Mouse (Mus musculus) cortical plate, adult 2 months (tissue): Measurements from ENCODE around the gene Klhl7. TPM values are rescaled to one million over a fixed set of nuclear protein-coding genes. Genes with fewer than 3 reads are reported as not detected.

Source experiments
- H3K27ac ChIP-seq: fragments of 200-500 bp; 2 replicates; pipeline ENCODE4 v1.5.1; 2012; ENCODE audit warnings: low read length, control low read depth, inconsistent platforms; ENCODE audit not compliant: insufficient read depth
- H3K4me1 ChIP-seq: fragments of 200-500 bp; 2 replicates; pipeline ENCODE4 v1.6.1; 2011; ENCODE audit warnings: low read length; ENCODE audit not compliant: control insufficient read depth, insufficient read depth
- H3K4me3 ChIP-seq: fragments of 200-500 bp; 2 replicates; pipeline ENCODE4 v1.5.1; 2011; ENCODE audit warnings: mild to moderate bottlenecking, low read length, control low read depth; ENCODE audit not compliant: insufficient read depth
- CTCF ChIP-seq: fragments of 200-500 bp; IDR thresholded peaks from 2 replicates; pipeline ENCODE4 v1.5.1; 2011; ENCODE audit warnings: mild to moderate bottlenecking, control low read depth, low read length; ENCODE audit not compliant: insufficient read depth; ENCODE audit errors: extremely low read depth
- POLR2A ChIP-seq: fragments of 200-500 bp; IDR thresholded peaks from 2 replicates; pipeline ENCODE4 v1.6.1; 2011; ENCODE audit warnings: mild to moderate bottlenecking, low read length, control low read depth; ENCODE audit not compliant: insufficient read depth; ENCODE audit errors: extremely low read depth
- polyA plus RNA-seq: library from polyadenylated mRNA; depleted of rRNA; stranded (reverse); fragments of >200 nt; gene quantifications from 2 replicates; pipeline ENCODE4 v1.2.3, GENCODE M21; 2012

The Klhl7 gene
- polyA plus RNA-seq, 1 experiment: 52.9 TPM

GRCm38 (mm10) chr5:24164789-24165445, 64.5 kb downstream of the Klhl7 start, which contains the start of gene Nupl2:
TSS of gene Nupl2 (plus strand) at chr5:24164963.
- Histone ChIP-seq H3K4me1 (peaks cover 3% of the 10 kb centered on the region; the same call in 1 of the 2 replicates), H3K4me3 (peak within 1 kb of the TSS; percentile 79), H3K27ac (peak within 1 kb of the TSS; percentile 77)
- TF ChIP-seq CTCF (no peak), POLR2A (peak; percentile 79)

DNA sequence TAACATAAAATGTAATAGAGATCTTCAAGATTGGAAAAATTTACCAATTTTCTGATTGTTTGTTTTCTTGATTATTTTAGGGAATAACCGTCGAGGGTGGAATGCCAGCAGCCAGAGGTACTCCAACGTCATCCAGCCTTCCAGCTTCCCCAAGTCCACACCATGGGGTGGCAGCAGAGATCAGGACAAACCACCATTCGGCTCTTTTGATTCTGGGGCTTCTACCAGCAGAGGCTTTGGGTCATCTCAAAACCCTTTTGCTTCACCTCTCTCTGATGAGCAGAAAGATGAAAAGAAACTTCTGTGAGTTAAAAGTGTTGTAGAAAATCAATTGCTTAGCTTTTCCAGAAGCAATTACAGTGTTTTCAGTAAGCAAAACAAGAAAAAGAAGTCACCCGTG, 66.9 kb downstream of the Klhl7 start:
- peaks cover 3% of the 10 kb centered on the region; the same call in 1 of the 2 replicates for H3K4me1 ChIP-seq
- TF ChIP-seq POLR2A (no peak), CTCF (peak; percentile 56)
- no peak overlapping the region for H3K4me3 ChIP-seq
- no peak overlapping the region for H3K27ac ChIP-seq

- H3K4me3 ChIP-seq: no peak overlapping the region
- TF ChIP-seq CTCF (no peak), POLR2A (no peak)
- no peak overlapping the region for H3K27ac ChIP-seq
- peaks cover 3% of the 10 kb centered on the region; the same call in 1 of the 2 replicates for H3K4me1 ChIP-seq
Measured at GRCm38 (mm10) chr5:24169881-24170280, 69.5 kb downstream of the Klhl7 start.

DNA sequence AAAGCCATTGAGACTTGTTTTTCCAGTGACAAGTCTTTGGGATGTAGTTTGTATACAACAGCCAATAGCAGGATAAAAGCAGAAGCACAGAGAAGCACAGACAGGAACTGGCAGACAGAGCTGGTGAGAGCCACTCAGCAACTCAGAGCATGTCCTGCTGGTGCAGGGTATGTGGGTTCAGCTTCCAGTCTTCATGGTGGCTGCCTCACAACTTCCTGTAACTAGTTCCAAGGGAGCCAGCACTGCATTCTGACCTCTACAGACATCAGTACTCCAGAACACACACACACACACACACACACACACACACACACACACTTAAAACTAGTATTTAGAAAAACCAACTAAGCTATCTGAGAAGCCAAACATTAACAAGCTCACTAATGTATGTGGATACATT, 71.7 kb downstream of the Klhl7 start:
- Histone ChIP-seq H3K27ac (peak overlapping the region; percentile 56; the same call in 1 of the 2 replicates), H3K4me1 (no peaks in the 10 kb centered on the region), H3K4me3 (no peak overlapping the region)
- TF ChIP-seq POLR2A (no peak), CTCF (no peak)

DNA sequence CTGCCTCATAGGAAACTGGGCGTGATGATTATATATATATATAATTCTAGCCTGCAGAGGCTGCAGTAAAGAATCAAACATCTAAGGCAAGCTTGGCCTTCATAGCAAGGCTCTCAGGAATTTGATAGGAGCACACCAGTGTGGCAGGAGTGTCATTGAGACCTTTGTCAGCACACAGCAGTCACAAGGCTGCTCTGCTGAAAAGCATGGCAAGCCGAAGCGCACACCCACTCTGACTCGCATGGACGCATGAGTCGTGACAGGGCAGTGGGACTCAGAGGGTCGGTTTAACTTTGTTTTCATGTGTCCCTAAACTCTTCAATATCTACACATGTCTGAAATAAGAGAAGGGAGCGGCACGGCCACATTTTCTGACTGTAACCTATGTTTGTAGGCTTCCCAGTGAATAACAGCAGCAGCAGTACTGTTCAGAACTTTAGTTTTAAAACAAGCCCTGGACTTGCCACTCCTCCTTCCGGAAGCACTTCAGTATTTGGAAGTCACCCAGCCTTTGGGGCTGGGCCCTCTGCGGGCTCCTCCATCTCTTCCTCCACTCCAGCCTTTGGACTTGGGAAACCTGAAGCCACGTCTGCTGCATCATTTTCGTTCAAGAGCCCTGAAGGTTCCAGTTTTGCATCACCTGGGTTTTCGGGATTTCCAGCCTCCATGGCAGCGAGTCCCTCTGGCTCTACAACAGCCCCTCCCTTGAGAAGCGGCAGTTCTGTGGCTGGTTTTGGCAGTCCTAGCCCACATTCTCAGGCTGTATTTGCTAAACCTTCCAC, 81.3 kb downstream of the Klhl7 start:
- no peak for TF ChIP-seq CTCF
- TF ChIP-seq POLR2A: no peak
- Histone ChIP-seq H3K4me3 (no peak overlapping the region), H3K4me1 (no peaks in the 10 kb centered on the region), H3K27ac (no peak overlapping the region)

GRCm38 (mm10) chr5:24182296-24182734, 81.9 kb downstream of the Klhl7 start:
- Histone ChIP-seq H3K27ac (no peak overlapping the region), H3K4me1 (no peaks in the 10 kb centered on the region), H3K4me3 (no peak overlapping the region)
- TF ChIP-seq CTCF: no peak
- no peak for TF ChIP-seq POLR2A

- no peak overlapping the region for H3K4me3 ChIP-seq
- no peaks in the 10 kb centered on the region for H3K4me1 ChIP-seq
- H3K27ac ChIP-seq: no peak overlapping the region
- TF ChIP-seq POLR2A (no peak), CTCF (no peak)
Measured at GRCm38 (mm10) chr5:24183096-24183495, 82.7 kb downstream of the Klhl7 start.

GRCm38 (mm10) chr5:24184011-24184410, 83.6 kb downstream of the Klhl7 start:
- TF ChIP-seq POLR2A: no peak
- TF ChIP-seq CTCF: no peak
- no peak overlapping the region for H3K27ac ChIP-seq
- H3K4me1 ChIP-seq: no peaks in the 10 kb centered on the region
- no peak overlapping the region for H3K4me3 ChIP-seq

GRCm38 (mm10) chr5:24188476-24188875, 88.1 kb downstream of the Klhl7 start:
- Histone ChIP-seq H3K4me1 (no peaks in the 10 kb centered on the region), H3K4me3 (no peak overlapping the region), H3K27ac (no peak overlapping the region)
- TF ChIP-seq POLR2A (no peak), CTCF (no peak)

DNA sequence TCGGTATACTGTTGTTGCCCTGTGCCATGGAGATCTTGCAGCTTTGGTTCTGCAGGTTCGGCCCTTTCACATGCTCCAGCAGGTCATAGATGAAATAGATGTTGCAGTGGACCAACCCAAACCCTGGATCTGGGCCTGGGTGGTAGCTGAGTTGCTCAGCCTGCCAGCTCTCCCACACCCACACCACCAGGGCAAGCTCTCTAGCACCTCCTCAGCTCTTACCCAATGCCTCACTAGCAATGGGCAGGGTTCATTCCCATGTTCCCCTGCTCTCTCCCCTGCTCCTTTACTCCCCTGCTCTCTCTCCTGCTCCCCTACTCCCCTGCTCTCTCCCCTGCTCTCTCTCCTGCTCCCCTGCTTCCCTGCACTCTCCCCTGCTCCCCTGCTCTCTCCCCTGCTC, 91.4 kb downstream of the Klhl7 start:
- Histone ChIP-seq H3K4me3 (no peak overlapping the region), H3K4me1 (no peaks in the 10 kb centered on the region), H3K27ac (no peak overlapping the region)
- TF ChIP-seq CTCF (no peak), POLR2A (no peak)

- H3K4me1 ChIP-seq: no peaks in the 10 kb centered on the region
- H3K4me3 ChIP-seq: no peak overlapping the region
- no peak overlapping the region for H3K27ac ChIP-seq
- TF ChIP-seq POLR2A (no peak), CTCF (no peak)
Measured at GRCm38 (mm10) chr5:24201006-24201405, 100.6 kb downstream of the Klhl7 start.
